Mouse (Mus musculus): Measurements from ENCODE around the gene Lmbr1l. TPM values are rescaled to one million over a fixed set of nuclear protein-coding genes. Genes with fewer than 3 reads are reported as not detected.

Gene Lmbr1l
- polyA plus RNA-seq, 1 experiment from 2014 or later, result 14.5 TPM

- H3K4me3 ChIP-seq (replicated peaks), result no peak overlapping the region
- no peak overlapping the region for H3K9ac ChIP-seq
- no peaks in the 10 kb centered on the region for H3K9me3 ChIP-seq
- peaks cover 15% of the 10 kb centered on the region; the same call in 1 of the 2 replicates for H3K36me3 ChIP-seq
- peaks cover 9% of the 10 kb centered on the region; the same call in 1 of the 2 replicates for H3K4me1 ChIP-seq
- no peak overlapping the region for H3K27ac ChIP-seq
- 89% methylated on average over 4 of the region's 4 CpGs for WGBS
- ATAC-seq (ENCODE audit: insufficient read depth, low FRiP score, low read depth), result no peak
- no peak overlapping the region for H3K4me2 ChIP-seq
- H3K27me3 ChIP-seq (replicated peaks), result no peaks in the 10 kb centered on the region
Measured at GRCm38 (mm10) chr15:98916016-98916415, 2.0 kb downstream of the Lmbr1l start.

GRCm38 (mm10) chr15:98914903-98915302 is 3.1 kb downstream of the Lmbr1l start:
- H3K4me3 ChIP-seq (replicated peaks), result no peak overlapping the region
- ATAC-seq (ENCODE audit: insufficient read depth, low FRiP score, low read depth), result no peak
- no peaks in the 10 kb centered on the region for H3K27me3 ChIP-seq (replicated peaks)
- H3K4me2 ChIP-seq, result no peak overlapping the region
- peaks cover 21% of the 10 kb centered on the region for H3K36me3 ChIP-seq
- no peak overlapping the region for H3K27ac ChIP-seq
- peaks cover 9% of the 10 kb centered on the region; the same call in 1 of the 2 replicates for H3K4me1 ChIP-seq
- no peak overlapping the region for H3K9ac ChIP-seq
- no peaks in the 10 kb centered on the region for H3K9me3 ChIP-seq
- WGBS, result 89% methylated on average over 6 of the region's 6 CpGs

- Histone ChIP-seq H3K9me3 (no peaks in the 10 kb centered on the region), H3K27ac (no peak overlapping the region), H3K4me1 (no peaks in the 10 kb centered on the region), H3K36me3 (0 out of 2 replicates have a peak, but pooled peaks cover 23% of the 10 kb centered on the region), H3K4me3 (replicated peaks) (no peak overlapping the region), H3K27me3 (replicated peaks) (0 out of 2 replicates have a peak, but pooled peaks cover 6% of the 10 kb centered on the region), H3K4me2 (no peak overlapping the region), H3K9ac (no peak overlapping the region)
- ATAC-seq (ENCODE audit: insufficient read depth, low FRiP score, low read depth), result no peak
- WGBS, result 30% methylated on average over 10 of the region's 10 CpGs
Measured at GRCm38 (mm10) chr15:98904692-98905091, 13.3 kb downstream of the Lmbr1l start.

- H3K36me3 ChIP-seq, result 0 out of 2 replicates have a peak, but pooled peaks cover 20% of the 10 kb centered on the region
- peaks cover 26% of the 10 kb centered on the region for H3K27me3 ChIP-seq (replicated peaks)
- 80% methylated on average over 2 of the region's 2 CpGs for WGBS
- no peak overlapping the region for H3K27ac ChIP-seq
- no peaks in the 10 kb centered on the region for H3K9me3 ChIP-seq
- peaks cover 9% of the 10 kb centered on the region for H3K4me1 ChIP-seq
- H3K4me2 ChIP-seq, result no peak overlapping the region
- ATAC-seq (ENCODE audit: insufficient read depth, low FRiP score, low read depth), result no peak
- no peak overlapping the region for H3K9ac ChIP-seq
- H3K4me3 ChIP-seq (replicated peaks), result no peak overlapping the region
Measured at GRCm38 (mm10) chr15:98902600-98902999, 15.4 kb downstream of the Lmbr1l start.

GRCm38 (mm10) chr15:98901530-98901929 is 16.5 kb downstream of the Lmbr1l start:
- H3K9me3 ChIP-seq, result no peaks in the 10 kb centered on the region
- ATAC-seq (ENCODE audit: insufficient read depth, low FRiP score, low read depth), result no peak
- H3K4me2 ChIP-seq, result no peak overlapping the region
- no peak overlapping the region for H3K4me3 ChIP-seq (replicated peaks)
- peaks cover 15% of the 10 kb centered on the region for H3K4me1 ChIP-seq
- H3K36me3 ChIP-seq, result 0 out of 2 replicates have a peak, but pooled peaks cover 20% of the 10 kb centered on the region
- H3K9ac ChIP-seq, result no peak overlapping the region
- no peak overlapping the region for H3K27ac ChIP-seq
- H3K27me3 ChIP-seq (replicated peaks), result peaks cover 36% of the 10 kb centered on the region
- 64% methylated on average over 1 of the region's 1 CpGs for WGBS

- Histone ChIP-seq H3K27ac (no peak within 1 kb of the TSS), H3K4me1 (peaks cover 39% of the 10 kb centered on the region), H3K9me3 (no peaks in the 10 kb centered on the region), H3K4me3 (replicated peaks) (peak within 1 kb of the TSS; percentile 23), H3K9ac (no peak within 1 kb of the TSS), H3K4me2 (peak within 1 kb of the TSS; percentile 48), H3K27me3 (replicated peaks) (peaks cover 69% of the 10 kb centered on the region), H3K36me3 (0 out of 2 replicates have a peak, but pooled peaks cover 3% of the 10 kb centered on the region)
- no peak for ATAC-seq (ENCODE audit: insufficient read depth, low FRiP score, low read depth)
- WGBS, result 1% methylated on average over 41 of the region's 41 CpGs
Measured at GRCm38 (mm10) chr15:98897928-98898800, 19.9 kb downstream of the Lmbr1l start, which contains the start of gene Dhh. Gene Dhh, minus strand, starts transcription at chr15:98898540.

GRCm38 (mm10) chr15:98897495-98897894 is 20.5 kb downstream of the Lmbr1l start:
- no peak overlapping the region for H3K9ac ChIP-seq
- H3K27ac ChIP-seq, result no peak overlapping the region
- no peaks in the 10 kb centered on the region for H3K9me3 ChIP-seq
- peaks cover 39% of the 10 kb centered on the region for H3K4me1 ChIP-seq
- WGBS, result 6% methylated on average over 10 of the region's 10 CpGs
- peak overlapping the region; percentile 23; the same call in 1 of the 2 replicates for H3K4me3 ChIP-seq (replicated peaks)
- H3K4me2 ChIP-seq, result peak overlapping the region; percentile 48
- H3K36me3 ChIP-seq, result no peaks in the 10 kb centered on the region
- peaks cover 71% of the 10 kb centered on the region for H3K27me3 ChIP-seq (replicated peaks)
- no peak for ATAC-seq (ENCODE audit: insufficient read depth, low FRiP score, low read depth)

GRCm38 (mm10) chr15:98895635-98896589 is 22.1 kb downstream of the Lmbr1l start:
- Histone ChIP-seq H3K4me1 (peaks cover 43% of the 10 kb centered on the region), H3K36me3 (no peaks in the 10 kb centered on the region), H3K9ac (no peak overlapping the region), H3K4me3 (replicated peaks) (peak overlapping the region; percentile 52), H3K4me2 (peak overlapping the region; percentile 99), H3K27me3 (replicated peaks) (peaks cover 71% of the 10 kb centered on the region), H3K9me3 (no peaks in the 10 kb centered on the region), H3K27ac (peak overlapping the region; percentile 31; the same call in 1 of the 2 replicates)
- WGBS, result 4% methylated on average over 40 of the region's 41 CpGs
- ATAC-seq (ENCODE audit: insufficient read depth, low FRiP score, low read depth), result peak; percentile 40; the same call in 1 of the 2 replicates

GRCm38 (mm10) chr15:98894746-98895634 is 23.0 kb downstream of the Lmbr1l start:
- Histone ChIP-seq H3K27me3 (replicated peaks) (peaks cover 66% of the 10 kb centered on the region), H3K9ac (no peak overlapping the region), H3K27ac (peak overlapping the region; percentile 31; the same call in 1 of the 2 replicates), H3K4me3 (replicated peaks) (peak overlapping the region; percentile 52), H3K36me3 (no peaks in the 10 kb centered on the region), H3K4me2 (peak overlapping the region; percentile 99), H3K4me1 (peaks cover 43% of the 10 kb centered on the region), H3K9me3 (no peaks in the 10 kb centered on the region)
- 9% methylated on average over 37 of the region's 38 CpGs for WGBS
- no peak for ATAC-seq (ENCODE audit: insufficient read depth, low FRiP score, low read depth)

GRCm38 (mm10) chr15:98893940-98894745 is 23.9 kb downstream of the Lmbr1l start, which contains the start of gene Rhebl1:
Gene Rhebl1, minus strand, starts transcription at chr15:98894540.
- no peak for ATAC-seq (ENCODE audit: insufficient read depth, low FRiP score, low read depth)

More at GRCm38 (mm10) chr15:98893940-98894745, 23.9 kb downstream of the Lmbr1l start, which contains the start of gene Rhebl1:
- peak within 1 kb of the TSS; percentile 23 for H3K9ac ChIP-seq
- peaks cover 61% of the 10 kb centered on the region for H3K27me3 ChIP-seq (replicated peaks)
- H3K4me3 ChIP-seq (replicated peaks), result peak within 1 kb of the TSS; percentile 52
- peak within 1 kb of the TSS; percentile 99 for H3K4me2 ChIP-seq
- WGBS, result under 1% methylated on average over 77 of the region's 77 CpGs
- H3K9me3 ChIP-seq, result no peaks in the 10 kb centered on the region
- 0 out of 2 replicates have a peak within 1 kb of the TSS, but pooled peaks have one; percentile 31 for H3K27ac ChIP-seq
- H3K36me3 ChIP-seq, result no peaks in the 10 kb centered on the region
- H3K4me1 ChIP-seq, result peaks cover 43% of the 10 kb centered on the region

All from stomach, embryonic 15.5 days (tissue).